28 mouse cellular contexts compared by ENCODE assay signal in genomic region chr10:99214421-99215299, GRCm38 (mm10). TPM values are rescaled to one million over a fixed set of nuclear protein-coding genes. Genes with fewer than 3 reads are reported as not detected.
DNase-seq lines count a peak whose midpoint lies in the region; ATAC-seq and TF ChIP-seq lines count a peak whose summit lies in the region.
"Had no signal": no experiment of that assay in that cellular context is flagged by ENCODE, and none has a peak within 500 bp of the region (broad histone marks: within the 10 kb centered on the region; RNA-seq: fewer than 3 reads in every experiment).

No protein-coding gene starts in this region.

- H3K9ac ChIP-seq in liver, postnatal 0 days (replicated peaks): no peak overlapping the region
- no peak overlapping the region for H3K9ac ChIP-seq in liver, embryonic 12.5 days
- no peak overlapping the region for H3K9ac ChIP-seq in heart, embryonic 12.5 days
- H3K9ac ChIP-seq in hindbrain, embryonic 12.5 days: no peak overlapping the region
- H3K9ac ChIP-seq: embryonic facial prominence, embryonic 12.5 days; forebrain, embryonic 13.5 days; hindbrain, embryonic 15.5 days; intestine, embryonic 15.5 days; limb, embryonic 12.5 days; liver, embryonic 14.5 days; lung, embryonic 15.5 days; midbrain, embryonic 15.5 days; neural tube, embryonic 13.5 days had no signal

- H3K4me1 ChIP-seq in liver, postnatal 0 days (ENCODE audit: insufficient read depth): peaks cover 7% of the 10 kb centered on the region
- no peaks in the 10 kb centered on the region for H3K4me1 ChIP-seq in liver, embryonic 12.5 days
- H3K4me1 ChIP-seq in heart, embryonic 12.5 days (replicated peaks): 0 out of 2 replicates have a peak, but pooled peaks cover 2% of the 10 kb centered on the region
- no peaks in the 10 kb centered on the region for H3K4me1 ChIP-seq in hindbrain, embryonic 12.5 days
- H3K4me1 ChIP-seq: forebrain, embryonic 13.5 days; hindbrain, embryonic 15.5 days; intestine, embryonic 15.5 days; midbrain, embryonic 15.5 days; neural tube, embryonic 13.5 days had no signal

- no peaks in the 10 kb centered on the region for H3K27me3 ChIP-seq in liver, postnatal 0 days (ENCODE audit: insufficient read depth, low read length)
- no peaks in the 10 kb centered on the region for H3K27me3 ChIP-seq in liver, embryonic 12.5 days (replicated peaks)
- H3K27me3 ChIP-seq in heart, embryonic 12.5 days (replicated peaks): no peaks in the 10 kb centered on the region
- H3K27me3 ChIP-seq in hindbrain, embryonic 12.5 days: no peaks in the 10 kb centered on the region
- H3K27me3 ChIP-seq: embryonic facial prominence, embryonic 12.5 days; forebrain, embryonic 13.5 days; hindbrain, embryonic 15.5 days; intestine, embryonic 15.5 days; limb, embryonic 12.5 days; lung, embryonic 15.5 days; midbrain, embryonic 15.5 days; neural tube, embryonic 13.5 days had no signal

- no peak for TF ChIP-seq EP300 in liver, postnatal 0 days (IDR thresholded peaks at IDR 0.05; ENCODE audit: low read depth)

- no peaks in the 10 kb centered on the region for H3K36me3 ChIP-seq in liver, postnatal 0 days (replicated peaks; ENCODE audit: insufficient read depth, low read length)
- no peaks in the 10 kb centered on the region for H3K36me3 ChIP-seq in liver, embryonic 12.5 days
- no peaks in the 10 kb centered on the region for H3K36me3 ChIP-seq in heart, embryonic 12.5 days
- H3K36me3 ChIP-seq in hindbrain, embryonic 12.5 days: no peaks in the 10 kb centered on the region
- H3K36me3 ChIP-seq: embryonic facial prominence, embryonic 12.5 days; hindbrain, embryonic 15.5 days; intestine, embryonic 15.5 days; limb, embryonic 12.5 days; lung, embryonic 15.5 days; midbrain, embryonic 15.5 days; neural tube, embryonic 13.5 days had no signal

- intact Hi-C loops in heart, postnatal 10 days (cut with DNase I): no loop called here

- ATAC-seq in liver, postnatal 0 days: no peak
- ATAC-seq in liver, embryonic 12.5 days: no peak
- peak; percentile 64 for ATAC-seq in heart, embryonic 12.5 days (ENCODE audit: insufficient number of reproducible peaks, low FRiP score)
- ATAC-seq in hindbrain, embryonic 12.5 days (ENCODE audit: low FRiP score): no peak
- ATAC-seq: forebrain, embryonic 13.5 days; intestine, embryonic 15.5 days; midbrain, embryonic 15.5 days had no signal

- H3K9me3 ChIP-seq in liver, postnatal 0 days (ENCODE audit: low read length): no peaks in the 10 kb centered on the region
- H3K9me3 ChIP-seq in liver, embryonic 12.5 days (replicated peaks): no peaks in the 10 kb centered on the region
- no peaks in the 10 kb centered on the region for H3K9me3 ChIP-seq in heart, embryonic 12.5 days (replicated peaks)
- H3K9me3 ChIP-seq in hindbrain, embryonic 12.5 days (replicated peaks): no peaks in the 10 kb centered on the region
- H3K9me3 ChIP-seq: embryonic facial prominence, embryonic 12.5 days; forebrain, embryonic 13.5 days; hindbrain, embryonic 15.5 days; intestine, embryonic 15.5 days; limb, embryonic 12.5 days; lung, embryonic 15.5 days; midbrain, embryonic 15.5 days; neural tube, embryonic 13.5 days had no signal

- DNase-seq in gastrocnemius, adult 18-20 months (ENCODE audit: low spot score): peak; percentile 35
- DNase-seq in gastrocnemius, adult 8-10 months (ENCODE audit: low spot score in 2 of 2): no peak
- no peak for DNase-seq in liver, postnatal 0 days
- DNase-seq in heart, postnatal 10 days: peak; percentile 30 to 32
- DNase-seq in layer of hippocampus, postnatal 36 days: no peak
- DNase-seq: adrenal gland, postnatal 14 days; cerebellum, postnatal 10 days; gastrocnemius, postnatal 14 days; kidney, adult 8-10 months; kidney, postnatal 25 days; retina, postnatal 1 day; right cerebral cortex, postnatal 25 days; spleen, adult 18-20 months; thymus, postnatal 14 days had no signal

- TF ChIP-seq CTCF in liver, postnatal 0 days (IDR thresholded peaks at IDR 0.05; ENCODE audit: low read depth): no peak

- WGBS in liver, postnatal 0 days (ENCODE audit: insufficient replicate concordance): 74% methylated on average over 15 of the region's 15 CpGs
- WGBS in liver, embryonic 12.5 days (ENCODE audit: insufficient replicate concordance): 64% methylated on average over 15 of the region's 15 CpGs
- 53% methylated on average over 15 of the region's 15 CpGs for whole genome bisulfite sequencing in heart, embryonic 12.5 days
- 86% methylated on average over 15 of the region's 15 CpGs for WGBS in hindbrain, embryonic 12.5 days

- no peak overlapping the region for H3K4me3 ChIP-seq in liver, postnatal 0 days (ENCODE audit: low read depth, low read length)
- no peak overlapping the region for H3K4me3 ChIP-seq in liver, embryonic 12.5 days
- H3K4me3 ChIP-seq in heart, embryonic 12.5 days: no peak overlapping the region
- H3K4me3 ChIP-seq in hindbrain, embryonic 12.5 days: no peak overlapping the region
- H3K4me3 ChIP-seq: embryonic facial prominence, embryonic 12.5 days; forebrain, embryonic 13.5 days; hindbrain, embryonic 15.5 days; intestine, embryonic 15.5 days; layer of hippocampus, adult 2 months; limb, embryonic 12.5 days; lung, embryonic 15.5 days; midbrain, embryonic 15.5 days; neural tube, embryonic 13.5 days had no signal

- H3K27ac ChIP-seq in liver, postnatal 0 days (ENCODE audit: low read depth): peak overlapping the region; percentile 13; the same call in 1 of the 2 replicates
- no peak overlapping the region for H3K27ac ChIP-seq in liver, embryonic 12.5 days
- peak overlapping the region; percentile 57; the same call in 1 of the 2 replicates for H3K27ac ChIP-seq in heart, embryonic 12.5 days (ENCODE audit: poor library complexity, severe bottlenecking)
- H3K27ac ChIP-seq in hindbrain, embryonic 12.5 days: no peak overlapping the region
- H3K27ac ChIP-seq: embryonic facial prominence, embryonic 12.5 days; forebrain, embryonic 13.5 days; hindbrain, embryonic 15.5 days; intestine, embryonic 15.5 days; layer of hippocampus, adult 2 months; limb, embryonic 12.5 days; liver, embryonic 14.5 days; lung, embryonic 15.5 days; macrophage; midbrain, embryonic 15.5 days; neural tube, embryonic 13.5 days had no signal

- no peak overlapping the region for H3K4me2 ChIP-seq in liver, postnatal 0 days (ENCODE audit: low read depth, low read length)
- no peak overlapping the region for H3K4me2 ChIP-seq in liver, embryonic 12.5 days
- H3K4me2 ChIP-seq in heart, embryonic 12.5 days: no peak overlapping the region
- no peak overlapping the region for H3K4me2 ChIP-seq in hindbrain, embryonic 12.5 days (replicated peaks)
- H3K4me2 ChIP-seq: embryonic facial prominence, embryonic 12.5 days; forebrain, embryonic 13.5 days; hindbrain, embryonic 15.5 days; intestine, embryonic 15.5 days; limb, embryonic 12.5 days; lung, embryonic 15.5 days; midbrain, embryonic 15.5 days; neural tube, embryonic 13.5 days had no signal

RNA-seq across cellular contexts. Expression of gene Dusp6, which starts 48.4 kb away (rescaled TPM):
- 10 to 100 TPM in 1 of 2 experiments, 1 to 10 TPM in 1; 7.2 to 12.4 TPM for total RNA-seq in gastrocnemius, adult 18-20 months (2021)
- 1 to 10 TPM; 7.3 to 9.8 (median 8.5) TPM for total RNA-seq in gastrocnemius, adult 8-10 months (2022)
- 15.4 and 16.8 TPM in 2 replicates for polyA plus RNA-seq in liver, postnatal 0 days (2015; fragmentation: Nextera tagmentation; extraction: Ambion mirVana)
- 17.9 and 18.7 TPM in 2 replicates for polyA plus RNA-seq in liver, embryonic 12.5 days (2016; fragmentation: Nextera tagmentation; extraction: Ambion mirVana)
- polyA plus RNA-seq in heart, embryonic 12.5 days (2016; fragmentation: Nextera tagmentation; extraction: Ambion mirVana): 52.6 and 57.1 TPM in 2 replicates
- 10 to 100 TPM; 29.2 to 38.3 TPM for total RNA-seq in heart, postnatal 10 days (2021)
- 10 to 100 TPM; 83.1 to 84.7 TPM for total RNA-seq in layer of hippocampus, postnatal 36 days (2021)
- polyA plus RNA-seq in hindbrain, embryonic 12.5 days (2016; fragmentation: Nextera tagmentation; extraction: Ambion mirVana): 38.3 and 39.6 TPM in 2 replicates

Comparison
In these comparisons a context has a peak if more than half of its experiments do, and no peak if none do; other contexts are left out.
1. DNase-seq: peak in gastrocnemius, adult 18-20 months (single experiment) and heart, postnatal 10 days (2 of 2); none in gastrocnemius, adult 8-10 months (0 of 2), liver, postnatal 0 days (single experiment) and layer of hippocampus, postnatal 36 days (0 of 2).
2. H3K27ac ChIP-seq: peak in liver, postnatal 0 days (single experiment) and heart, embryonic 12.5 days (single experiment); none in liver, embryonic 12.5 days (single experiment) and hindbrain, embryonic 12.5 days (single experiment).